Mouse (Mus musculus) midbrain, embryonic 16.5 days (tissue): ENCODE results near the gene Sertad2. TPM values are rescaled to one million over a fixed set of nuclear protein-coding genes. Genes with fewer than 3 reads are reported as not detected.

Source experiments
- ATAC-seq: fragments of 200-750 bp; cut with Nextera tagmentation; 2 replicates; pipeline ENCODE4 v1.8.0; 2017; ENCODE audit warnings: moderate TSS enrichment
- H3K27ac ChIP-seq: fragments of 300-500 bp; sonication (generic); 2 replicates; pipeline ENCODE4 v1.5.1; 2014; ENCODE audit warnings: mild to moderate bottlenecking, low read length, mixed read lengths
- H3K27me3 ChIP-seq: fragments of 300-500 bp; sonication (generic); 2 replicates; pipeline ENCODE4 v1.6.1; 2014; ENCODE audit warnings: low read depth, low read length, mixed read lengths; ENCODE audit not compliant: control insufficient read depth, insufficient read depth
- H3K36me3 ChIP-seq: fragments of 300-500 bp; sonication (generic); 2 replicates; pipeline ENCODE4 v1.6.1; 2014; ENCODE audit warnings: mild to moderate bottlenecking, low read length, moderate library complexity, mixed read lengths; ENCODE audit not compliant: control insufficient read depth, insufficient read depth
- H3K4me1 ChIP-seq: fragments of 300-500 bp; sonication (generic); 2 replicates; pipeline ENCODE4 v1.6.1; 2014; ENCODE audit warnings: mild to moderate bottlenecking, low read length, mixed read lengths; ENCODE audit not compliant: control insufficient read depth, insufficient read depth
- H3K4me2 ChIP-seq: fragments of 300-500 bp; sonication (generic); 2 replicates; pipeline ENCODE4 v1.6.1; 2014; ENCODE audit warnings: mild to moderate bottlenecking, low read length, mixed read lengths
- H3K4me3 ChIP-seq: fragments of 300-500 bp; sonication (generic); 2 replicates; pipeline ENCODE4 v1.5.1; 2014; ENCODE audit warnings: low read depth, mild to moderate bottlenecking, low read length, moderate library complexity, mixed read lengths
- H3K9ac ChIP-seq: fragments of 300-500 bp; sonication (generic); 2 replicates; pipeline ENCODE4 v1.6.1; 2014; ENCODE audit warnings: low read depth, low read length, mixed read lengths
- H3K9me3 ChIP-seq: fragments of 300-500 bp; sonication (generic); replicated peaks from 2 replicates; pipeline ENCODE4 v1.6.1; 2014; ENCODE audit warnings: mild to moderate bottlenecking, low read length, mixed read lengths; ENCODE audit not compliant: control insufficient read depth, poor library complexity, severe bottlenecking
- WGBS: fragments of 180-500 bp; shearing (Covaris S2); extraction: QIAGEN DNeasy Blood & Tissue Kit; methylation state at CpG from one replicate; pipeline ENCODE4 v1.1.7; 2014; 5-methylcytosine and 5-hydroxymethylcytosine counted together
- polyA plus RNA-seq: library from polyadenylated mRNA; unstranded; fragments of >200 nt; fragmentation: Nextera tagmentation; extraction: Ambion mirVana; gene quantifications from 2 replicates; pipeline ENCODE4 v1.2.1, GENCODE M21; 2015

Sertad2 gene
- polyA plus RNA-seq, 1 experiment from 2014 or later = 24.6 TPM

- Histone ChIP-seq H3K27me3 (no peaks in the 10 kb centered on the region), H3K4me1 (no peaks in the 10 kb centered on the region), H3K4me2 (no peak overlapping the region), H3K4me3 (no peak overlapping the region), H3K27ac (no peak overlapping the region), H3K36me3 (no peaks in the 10 kb centered on the region), H3K9ac (no peak overlapping the region), H3K9me3 (no peaks in the 10 kb centered on the region)
- WGBS = 94% methylated on average over 1 of the region's 1 CpGs
- no peak for ATAC-seq
Observed at GRCm38 (mm10) chr11:20524435-20524834, 18.6 kb upstream of the Sertad2 start.

GRCm38 (mm10) chr11:20525909-20526308 is 17.1 kb upstream of the Sertad2 start:
- no peak overlapping the region for H3K4me3 ChIP-seq
- no peak overlapping the region for H3K4me2 ChIP-seq
- H3K27me3 ChIP-seq = no peaks in the 10 kb centered on the region
- peaks cover 2% of the 10 kb centered on the region; the same call in 1 of the 2 replicates for H3K4me1 ChIP-seq
- no peaks in the 10 kb centered on the region for H3K9me3 ChIP-seq
- WGBS = 86% methylated on average over 8 of the region's 8 CpGs
- H3K27ac ChIP-seq = no peak overlapping the region
- no peak for ATAC-seq
- no peak overlapping the region for H3K9ac ChIP-seq
- H3K36me3 ChIP-seq = no peaks in the 10 kb centered on the region

- WGBS = 92% methylated on average over 3 of the region's 3 CpGs
- peaks cover 10% of the 10 kb centered on the region for H3K4me1 ChIP-seq
- H3K27ac ChIP-seq = no peak overlapping the region
Observed at GRCm38 (mm10) chr11:20527901-20528300, 15.2 kb upstream of the Sertad2 start.

DNA sequence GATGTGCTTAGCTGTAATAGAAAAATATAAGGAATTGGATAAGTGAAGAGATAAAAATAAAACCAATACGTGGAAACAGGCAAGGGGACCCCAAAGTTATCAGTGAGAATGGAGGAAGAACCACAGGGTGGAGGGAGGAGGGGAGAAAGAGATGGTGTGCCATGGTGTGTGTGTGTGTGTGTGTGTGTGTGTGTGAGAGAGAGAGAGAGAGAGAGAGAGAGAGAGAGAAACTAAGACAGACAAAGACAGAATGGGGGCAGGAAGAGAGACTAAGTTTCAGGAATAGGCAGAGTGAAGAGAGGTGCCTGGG is 11.4 kb upstream of the Sertad2 start:
- ATAC-seq = no peak
- Histone ChIP-seq H3K4me3 (peak overlapping the region; percentile 52), H3K27ac (peak overlapping the region; percentile 64; the same call in 1 of the 2 replicates), H3K27me3 (no peaks in the 10 kb centered on the region), H3K4me2 (peak overlapping the region; percentile 87), H3K9me3 (no peaks in the 10 kb centered on the region), H3K36me3 (no peaks in the 10 kb centered on the region), H3K4me1 (peaks cover 10% of the 10 kb centered on the region), H3K9ac (peak overlapping the region; percentile 75)
- 23% methylated on average over 1 of the region's 1 CpGs for WGBS

More at GRCm38 (mm10) chr11:20527901-20528300, 15.2 kb upstream of the Sertad2 start:
- no peak overlapping the region for H3K9ac ChIP-seq
- no peaks in the 10 kb centered on the region for H3K36me3 ChIP-seq
- ATAC-seq = no peak
- no peak overlapping the region for H3K4me3 ChIP-seq
- no peak overlapping the region for H3K4me2 ChIP-seq
- H3K27me3 ChIP-seq = no peaks in the 10 kb centered on the region
- H3K9me3 ChIP-seq = no peaks in the 10 kb centered on the region

- H3K9me3 ChIP-seq = no peaks in the 10 kb centered on the region
- peaks cover 10% of the 10 kb centered on the region for H3K4me1 ChIP-seq
- peak overlapping the region; percentile 75 for H3K9ac ChIP-seq
- whole genome bisulfite sequencing = under 1% methylated on average over 40 of the region's 42 CpGs
- H3K27ac ChIP-seq = peak overlapping the region; percentile 64
- ATAC-seq = peak; percentile 94
- H3K4me3 ChIP-seq = peak overlapping the region; percentile 52
- peak overlapping the region; percentile 87 for H3K4me2 ChIP-seq
- H3K36me3 ChIP-seq = no peaks in the 10 kb centered on the region
- no peaks in the 10 kb centered on the region for H3K27me3 ChIP-seq
Observed at GRCm38 (mm10) chr11:20531992-20532881, 10.8 kb upstream of the Sertad2 start.

DNA sequence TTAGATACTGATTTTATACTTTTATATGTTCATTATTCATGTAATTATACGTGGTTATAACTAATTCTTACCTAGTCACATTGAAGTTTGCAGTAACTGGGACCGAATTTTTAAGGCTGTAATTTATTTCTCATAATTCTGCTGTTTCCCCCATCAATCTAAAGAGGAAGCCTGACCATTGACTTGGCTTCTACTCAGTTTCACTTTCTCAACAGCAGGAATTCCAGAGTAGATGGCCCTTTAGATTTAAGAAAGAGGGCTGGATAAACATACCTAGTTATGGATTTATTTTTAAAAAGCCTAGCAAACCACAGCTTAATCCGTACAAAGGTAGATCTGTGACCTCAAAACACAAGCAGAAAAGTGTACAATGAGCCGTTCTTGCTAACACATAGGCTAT is 9.8 kb upstream of the Sertad2 start:
- H3K27ac ChIP-seq = no peak overlapping the region
- H3K27me3 ChIP-seq = no peaks in the 10 kb centered on the region
- 85% methylated on average over 4 of the region's 4 CpGs for WGBS
- H3K4me1 ChIP-seq = peaks cover 10% of the 10 kb centered on the region
- H3K9me3 ChIP-seq = no peaks in the 10 kb centered on the region
- ATAC-seq = no peak
- H3K4me2 ChIP-seq = no peak overlapping the region
- H3K9ac ChIP-seq = no peak overlapping the region
- no peaks in the 10 kb centered on the region for H3K36me3 ChIP-seq
- H3K4me3 ChIP-seq = no peak overlapping the region

GRCm38 (mm10) chr11:20537221-20537620 is 5.8 kb upstream of the Sertad2 start:
- no peak for ATAC-seq
- Histone ChIP-seq H3K4me2 (no peak overlapping the region), H3K4me3 (no peak overlapping the region), H3K9ac (no peak overlapping the region), H3K4me1 (peaks cover 5% of the 10 kb centered on the region; the same call in 1 of the 2 replicates), H3K27me3 (no peaks in the 10 kb centered on the region), H3K36me3 (no peaks in the 10 kb centered on the region), H3K27ac (no peak overlapping the region), H3K9me3 (no peaks in the 10 kb centered on the region)
- WGBS = 94% methylated on average over 3 of the region's 3 CpGs

- Histone ChIP-seq H3K9ac (no peak overlapping the region), H3K4me2 (no peak overlapping the region), H3K27me3 (no peaks in the 10 kb centered on the region), H3K4me1 (peaks cover 5% of the 10 kb centered on the region; the same call in 1 of the 2 replicates), H3K36me3 (no peaks in the 10 kb centered on the region), H3K4me3 (no peak overlapping the region), H3K9me3 (no peaks in the 10 kb centered on the region), H3K27ac (no peak overlapping the region)
- ATAC-seq = no peak
- whole genome bisulfite sequencing = 76% methylated on average over 3 of the region's 3 CpGs
Observed at GRCm38 (mm10) chr11:20538496-20538895, 4.6 kb upstream of the Sertad2 start.

DNA sequence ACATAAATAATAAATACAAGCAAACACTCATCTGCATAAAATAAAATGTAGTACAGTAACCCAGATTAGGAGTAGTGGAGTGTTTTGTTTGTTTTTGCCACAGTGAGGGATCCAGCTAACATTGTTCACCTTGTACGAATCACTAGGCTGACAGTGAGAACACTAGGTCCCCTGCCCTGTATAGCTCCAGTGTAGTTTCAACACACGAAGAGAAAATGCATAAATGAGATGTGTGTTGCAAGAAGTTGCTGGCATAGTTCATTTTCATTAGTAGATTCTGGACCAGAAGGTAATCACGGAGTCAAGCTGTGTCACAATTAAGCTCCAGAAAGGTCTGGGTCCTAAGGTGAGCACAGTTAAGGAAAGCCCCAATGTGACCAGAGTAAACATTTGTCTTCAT is 1.8 kb upstream of the Sertad2 start:
- no peaks in the 10 kb centered on the region for H3K36me3 ChIP-seq
- H3K4me3 ChIP-seq = no peak overlapping the region
- no peak overlapping the region for H3K27ac ChIP-seq
- H3K4me2 ChIP-seq = no peak overlapping the region
- WGBS = 79% methylated on average over 3 of the region's 3 CpGs
- peaks cover 13% of the 10 kb centered on the region for H3K4me1 ChIP-seq
- ATAC-seq = no peak
- H3K9me3 ChIP-seq = no peaks in the 10 kb centered on the region
- no peaks in the 10 kb centered on the region for H3K27me3 ChIP-seq
- no peak overlapping the region for H3K9ac ChIP-seq
